Mouse (Mus musculus): ENCODE data around the gene BC004004.
A peak's percentile ranks its signal among the peaks of the same experiment; 100 is the strongest.
"Not testable (repeated sequence)": the region's sequence is repeated elsewhere in the genome, so short reads cannot be mapped to it uniquely, and the experiment has no call there.

BC004004 gene

GRCm38 (mm10) chr17:29268682-29269348 is at the start of gene BC004004:
TSS of gene BC004004 (plus strand) at chr17:29268788.
- DNase-seq (ENCODE audit: low spot score): peak; percentile 97

DNA sequence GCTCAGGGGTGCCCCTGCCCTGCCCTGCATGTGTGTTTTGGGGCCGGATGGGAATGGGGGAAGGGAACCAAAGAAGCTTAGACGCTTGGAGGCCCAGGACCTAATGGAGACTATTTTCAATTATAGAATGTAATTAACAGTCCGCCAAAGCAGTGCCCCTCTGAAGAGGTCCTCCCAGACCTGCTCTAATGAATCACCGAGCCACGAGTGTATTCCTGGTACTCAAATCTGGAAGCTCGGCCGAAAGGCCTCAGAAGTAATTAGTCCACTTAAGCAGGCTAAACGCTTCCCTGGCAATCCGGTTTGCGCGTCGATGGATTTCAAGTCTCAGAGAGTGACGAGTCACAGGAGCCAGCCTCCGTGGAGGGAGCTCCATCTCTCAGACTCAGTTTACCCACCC is 48.0 kb upstream of the BC004004 start:
- DNase-seq (ENCODE audit: low spot score): no peak

DNA sequence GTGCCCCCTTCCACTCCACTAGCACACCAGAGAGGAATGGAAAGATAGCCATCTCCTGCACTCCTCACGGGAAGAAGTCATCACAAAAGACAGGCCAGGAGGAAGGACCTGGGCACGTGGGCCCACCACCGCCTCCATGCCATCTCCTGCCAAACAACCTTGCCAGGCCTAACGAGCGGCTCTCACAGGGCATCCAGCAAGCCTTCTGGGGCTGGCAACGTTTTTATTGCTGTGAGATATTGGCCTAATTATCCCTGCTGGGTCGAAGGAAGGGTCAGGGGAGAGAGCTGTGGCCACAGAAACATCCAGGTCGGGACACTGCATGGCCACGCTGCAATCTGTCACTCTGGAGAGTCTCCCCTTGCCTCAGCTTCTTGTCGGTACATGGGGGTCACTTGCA is 37.5 kb upstream of the BC004004 start:
- DNase-seq (ENCODE audit: low spot score): no peak

DNA sequence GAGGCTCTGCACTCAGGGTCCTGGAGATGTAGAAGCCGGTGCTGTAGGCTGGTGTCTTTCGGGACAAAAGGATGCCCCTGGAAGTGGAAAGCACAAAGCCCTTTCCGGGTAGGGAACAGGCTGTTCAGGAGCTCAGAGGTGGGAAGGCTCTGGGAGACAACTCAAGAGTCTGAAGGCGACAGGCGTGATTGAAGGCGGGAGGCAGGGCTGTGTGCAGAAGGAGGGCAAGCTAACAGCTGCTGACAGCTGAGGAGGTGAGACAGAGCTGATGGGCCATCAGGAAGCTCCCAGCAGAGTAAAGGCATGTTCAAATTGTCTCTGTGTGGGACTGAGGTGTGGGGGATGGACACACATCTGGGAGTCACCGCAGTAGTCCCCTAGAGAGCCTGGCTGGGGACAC is 32.5 kb upstream of the BC004004 start:
- no peak for DNase-seq (ENCODE audit: low spot score)

GRCm38 (mm10) chr17:29237267-29237771 is 31.3 kb upstream of the BC004004 start:
- DNase-seq (ENCODE audit: low spot score): no peak

- no peak for DNase-seq (ENCODE audit: low spot score)
Measured at GRCm38 (mm10) chr17:29237772-29238420, 30.7 kb upstream of the BC004004 start, which contains the start of gene Cpne5. TSS of gene Cpne5 (minus strand) at chr17:29238167.

DNA sequence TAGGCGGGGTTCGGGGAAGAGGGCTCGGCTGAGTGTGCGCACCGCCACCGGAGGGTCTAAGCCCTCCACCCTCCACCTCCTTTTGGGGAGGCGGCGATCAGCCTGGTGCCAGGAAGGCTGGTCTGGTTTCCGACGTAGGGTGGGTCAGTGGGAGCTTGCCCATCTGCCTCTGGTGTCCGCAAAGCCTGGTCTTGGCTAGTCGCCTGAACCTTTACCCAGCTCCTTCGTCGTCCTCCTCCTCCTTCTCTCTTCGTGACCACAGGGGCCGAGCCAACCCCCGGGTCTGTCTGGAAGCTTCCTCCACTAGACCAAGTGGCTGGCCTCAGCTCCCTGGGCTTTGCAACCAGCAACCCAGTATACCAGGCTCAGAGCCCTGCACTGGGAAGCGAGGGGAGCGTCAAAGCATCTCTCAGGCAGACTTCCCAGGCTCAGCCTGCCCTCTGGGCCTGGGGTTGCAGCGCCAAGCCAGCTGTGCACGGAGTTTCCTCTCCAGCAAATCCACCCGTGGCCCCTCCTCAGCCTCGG is 30.1 kb upstream of the BC004004 start:
- no peak for DNase-seq (ENCODE audit: low spot score)

DNA sequence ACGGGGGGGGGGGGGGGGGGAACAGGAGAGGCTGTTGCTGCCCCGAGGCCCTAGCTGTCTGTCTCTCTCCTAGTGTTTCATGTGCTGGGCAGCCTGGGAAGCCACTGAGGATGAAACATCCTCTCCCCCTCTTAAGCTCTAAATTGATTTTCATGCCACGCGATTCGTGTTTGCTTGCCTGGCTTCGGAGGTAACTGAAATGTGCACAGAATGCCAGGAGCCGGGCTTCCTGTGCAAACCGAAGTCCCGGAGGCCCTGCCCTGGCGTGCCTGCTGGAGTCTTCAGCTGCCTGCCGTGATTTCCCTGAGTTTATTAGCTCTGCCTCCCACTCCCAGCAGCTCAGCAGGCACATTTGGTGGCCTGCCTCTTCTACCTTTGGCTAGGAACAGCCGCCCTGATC is 23.7 kb upstream of the BC004004 start:
- no peak for DNase-seq (ENCODE audit: low spot score)

- peak; percentile 33 for DNase-seq (ENCODE audit: low spot score)
Measured at GRCm38 (mm10) chr17:29245725-29246124, 22.9 kb upstream of the BC004004 start.

GRCm38 (mm10) chr17:29246602-29247001 is 22.0 kb upstream of the BC004004 start:
- DNase-seq (ENCODE audit: low spot score): peak; percentile 65

DNA sequence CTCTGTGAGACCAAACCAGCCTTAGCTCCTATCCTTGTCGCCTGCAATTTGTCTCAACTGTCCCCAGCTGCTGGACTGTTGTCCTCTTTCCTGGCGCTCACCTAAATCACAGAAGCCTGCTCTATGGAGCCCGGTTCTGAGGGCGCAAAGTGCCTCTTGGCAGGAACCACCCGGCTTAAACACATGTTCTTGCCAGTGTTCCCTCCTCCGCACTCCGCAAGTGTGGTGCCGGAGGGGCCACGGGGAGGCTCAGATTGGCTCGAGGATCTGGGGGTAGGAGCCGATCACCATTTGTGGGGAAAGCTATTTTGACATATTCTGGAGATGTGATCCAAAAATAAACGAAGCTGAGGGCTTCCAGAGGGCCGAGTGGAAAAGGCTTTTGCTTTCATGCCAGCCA is 20.7 kb upstream of the BC004004 start:
- DNase-seq (ENCODE audit: low spot score): peak; percentile 8

- DNase-seq (ENCODE audit: low spot score): peak; percentile 39
Measured at GRCm38 (mm10) chr17:29249512-29249911, 19.1 kb upstream of the BC004004 start.

- DNase-seq (ENCODE audit: low spot score): not testable (repeated sequence)
Measured at GRCm38 (mm10) chr17:29251006-29251405, 17.6 kb upstream of the BC004004 start.

DNA sequence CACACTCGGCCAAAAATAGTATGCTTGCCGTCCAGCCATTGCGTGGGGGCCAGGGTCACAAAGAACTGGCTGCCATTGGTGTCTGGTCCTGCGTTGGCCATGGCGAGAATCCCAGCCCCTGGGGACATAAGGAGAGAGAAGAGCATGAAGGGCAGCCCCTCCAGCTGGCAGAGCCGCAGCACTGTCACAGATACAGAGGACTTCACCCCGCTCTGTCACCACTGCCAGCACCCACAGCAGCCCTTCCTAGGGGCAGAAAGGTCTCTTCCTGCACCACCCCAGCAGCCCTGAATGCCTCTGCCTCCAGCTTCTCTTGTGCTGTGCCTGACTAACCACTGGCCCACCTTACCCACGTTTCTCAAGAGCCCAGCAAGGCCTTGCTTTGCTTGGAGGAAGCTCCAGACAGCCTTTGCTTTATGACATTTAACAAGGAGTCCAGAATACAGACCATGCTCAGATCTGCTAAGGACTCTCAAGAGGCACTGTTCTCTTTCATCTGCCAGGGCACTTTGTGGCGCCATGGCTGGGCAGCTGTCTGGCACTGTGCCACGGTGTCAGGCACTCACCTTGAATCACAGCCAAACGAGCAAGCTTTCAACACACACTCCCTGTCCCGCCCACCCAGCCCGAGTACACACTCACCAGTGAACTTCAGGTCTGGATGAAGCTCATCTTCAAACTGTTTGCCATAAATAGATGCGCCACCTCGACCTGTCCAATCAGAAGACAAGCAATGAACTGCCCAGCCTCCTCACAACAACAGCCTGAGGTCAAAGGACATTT is 16.8 kb upstream of the BC004004 start:
- peak; percentile 83 for DNase-seq (ENCODE audit: low spot score)

- DNase-seq (ENCODE audit: low spot score): no peak
Measured at GRCm38 (mm10) chr17:29253236-29253635, 15.4 kb upstream of the BC004004 start.

GRCm38 (mm10) chr17:29253684-29254083 is 14.9 kb upstream of the BC004004 start:
- no peak for DNase-seq (ENCODE audit: low spot score)

- not testable (repeated sequence) for DNase-seq (ENCODE audit: low spot score)
Measured at GRCm38 (mm10) chr17:29254784-29255183, 13.8 kb upstream of the BC004004 start.

- no peak for DNase-seq (ENCODE audit: low spot score)
Measured at GRCm38 (mm10) chr17:29256507-29256906, 12.1 kb upstream of the BC004004 start.

DNA sequence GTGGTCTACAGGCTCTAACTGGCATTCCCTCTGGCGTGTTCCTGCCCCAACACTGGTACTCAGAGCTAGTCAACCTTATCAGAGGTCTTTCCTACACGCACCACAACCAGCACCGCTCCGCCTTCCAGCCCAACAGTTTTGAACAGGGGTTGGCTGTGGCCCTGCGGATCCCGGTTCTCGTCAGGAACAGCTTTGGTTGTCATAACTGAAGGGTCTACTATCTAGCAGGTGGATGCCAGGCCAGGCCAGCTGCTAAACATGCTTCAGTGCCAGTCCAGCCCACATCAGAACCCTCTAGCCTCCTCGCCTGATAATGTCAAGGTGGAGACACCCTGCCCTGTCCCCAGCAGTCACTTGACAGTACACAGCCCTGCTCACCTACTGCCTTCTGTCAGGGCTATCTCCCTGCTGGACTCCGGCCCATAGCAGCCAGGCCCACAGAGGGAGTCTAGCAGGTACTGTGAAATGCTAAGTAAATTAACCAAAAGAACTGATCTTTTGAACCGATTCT is 11.5 kb upstream of the BC004004 start:
- no peak for DNase-seq (ENCODE audit: low spot score)

DNA sequence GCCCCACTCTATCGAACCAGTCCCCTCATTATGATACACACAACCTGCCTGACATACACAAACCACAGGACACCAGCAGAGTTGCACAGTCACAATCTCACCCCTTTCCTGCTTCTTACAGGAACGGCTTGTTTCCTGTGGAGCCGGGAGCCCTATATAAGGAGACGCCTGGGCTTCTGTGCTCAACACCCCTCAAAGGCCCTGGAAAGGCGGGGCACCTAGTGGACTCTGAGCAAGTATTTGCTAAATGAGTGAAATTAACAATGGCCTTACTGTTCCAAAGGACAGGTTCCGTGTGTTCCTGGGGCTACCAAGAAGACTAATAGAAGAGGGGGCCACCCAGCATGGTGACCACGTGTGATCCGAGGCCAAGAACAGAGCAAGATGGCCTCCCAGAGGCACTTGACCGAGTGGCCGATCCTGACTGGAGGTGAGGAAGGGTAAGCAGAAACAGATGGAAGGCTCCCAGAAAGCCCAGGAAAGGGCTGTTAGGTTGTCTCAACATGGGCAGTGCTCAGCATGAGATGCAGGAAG is 10.5 kb upstream of the BC004004 start:
- DNase-seq (ENCODE audit: low spot score): no peak

GRCm38 (mm10) chr17:29258921-29259320 is 9.7 kb upstream of the BC004004 start:
- DNase-seq (ENCODE audit: low spot score): no peak

DNA sequence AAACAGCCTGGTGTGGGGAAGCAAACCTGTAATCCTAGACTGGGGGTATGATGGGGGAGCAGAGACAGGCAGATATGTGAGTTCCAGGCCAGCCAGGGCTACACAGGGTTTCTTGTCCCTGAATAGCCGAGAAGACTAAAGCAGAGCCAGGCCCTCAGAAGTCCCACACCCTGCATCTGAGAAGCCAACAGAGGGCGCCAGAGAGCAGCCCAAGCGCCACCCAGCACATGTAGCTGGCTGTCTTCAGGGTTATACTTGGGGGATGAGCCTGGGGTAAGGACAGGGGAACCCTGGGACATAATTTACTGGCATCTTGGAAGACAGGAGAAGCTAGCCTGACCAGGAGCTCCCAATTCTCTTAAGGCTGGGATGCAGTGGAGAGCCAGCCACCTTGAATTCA is 9.1 kb upstream of the BC004004 start:
- peak; percentile 71 for DNase-seq (ENCODE audit: low spot score)
